Mouse (Mus musculus): ENCODE measurements at regions not wholly inside any gene's neighbourhood (a gene's known extent, or its start where the extent isn't known, plus 50 kb on each side); places are given as distances from the start of the nearest gene placed in this dataset.

GRCm38 (mm10) chr17:82087141-82087540 is 349.0 kb upstream of the Slc8a1 start:
- TF ChIP-seq CTCF (IDR thresholded peaks at IDR 0.05; ENCODE audit: low read depth) (no peak), EP300 (IDR thresholded peaks at IDR 0.05; ENCODE audit: low read depth) (no peak)

Data from heart, postnatal 0 days (tissue).